Mouse (Mus musculus) hindbrain, embryonic 12.5 days (tissue): ENCODE data around the gene Sept9. TPM values are rescaled to one million over a fixed set of nuclear protein-coding genes. Genes with fewer than 3 reads are reported as not detected.

Experiments used
- ATAC-seq: fragments of 200-750 bp; cut with Nextera tagmentation; 2 replicates; pipeline ENCODE4 v1.8.0; 2017; ENCODE audit warnings: moderate TSS enrichment; ENCODE audit not compliant: low FRiP score
- H3K27ac ChIP-seq: fragments of 300-500 bp; sonication (generic); 2 replicates; pipeline ENCODE4 v1.5.1; 2016; ENCODE audit warnings: mild to moderate bottlenecking
- H3K27me3 ChIP-seq: fragments of 300-500 bp; sonication (generic); 2 replicates; pipeline ENCODE4 v1.6.1; 2016; ENCODE audit warnings: mild to moderate bottlenecking
- H3K36me3 ChIP-seq: fragments of 300-500 bp; sonication (generic); 2 replicates; pipeline ENCODE4 v1.6.1; 2016; ENCODE audit warnings: mild to moderate bottlenecking
- H3K4me1 ChIP-seq: fragments of 300-500 bp; sonication (generic); 2 replicates; pipeline ENCODE4 v1.6.1; 2016
- H3K4me2 ChIP-seq: fragments of 300-500 bp; sonication (generic); replicated peaks from 2 replicates; pipeline ENCODE4 v1.6.1; 2016; ENCODE audit warnings: mild to moderate bottlenecking
- H3K4me3 ChIP-seq: fragments of 300-500 bp; sonication (generic); 2 replicates; pipeline ENCODE4 v1.5.1; 2016; ENCODE audit warnings: mild to moderate bottlenecking
- H3K9ac ChIP-seq: fragments of 300-500 bp; sonication (generic); 2 replicates; pipeline ENCODE4 v1.6.1; 2016; ENCODE audit warnings: mild to moderate bottlenecking, moderate library complexity
- H3K9me3 ChIP-seq: fragments of 300-500 bp; sonication (generic); replicated peaks from 2 replicates; pipeline ENCODE4 v1.6.1; 2016; ENCODE audit warnings: mild to moderate bottlenecking
- WGBS: fragments of 180-500 bp; shearing (Covaris S2); methylation state at CpG from one replicate; pipeline ENCODE4 v1.1.7; 2016; 5-methylcytosine and 5-hydroxymethylcytosine counted together
- polyA plus RNA-seq: library from polyadenylated mRNA; unstranded; fragments of >200 nt; fragmentation: Nextera tagmentation; extraction: Ambion mirVana; gene quantifications from 2 replicates; pipeline ENCODE4 v1.2.1, GENCODE M21; 2016

The Sept9 gene
- polyA plus RNA-seq, 1 experiment from 2014 or later: 165 TPM

DNA sequence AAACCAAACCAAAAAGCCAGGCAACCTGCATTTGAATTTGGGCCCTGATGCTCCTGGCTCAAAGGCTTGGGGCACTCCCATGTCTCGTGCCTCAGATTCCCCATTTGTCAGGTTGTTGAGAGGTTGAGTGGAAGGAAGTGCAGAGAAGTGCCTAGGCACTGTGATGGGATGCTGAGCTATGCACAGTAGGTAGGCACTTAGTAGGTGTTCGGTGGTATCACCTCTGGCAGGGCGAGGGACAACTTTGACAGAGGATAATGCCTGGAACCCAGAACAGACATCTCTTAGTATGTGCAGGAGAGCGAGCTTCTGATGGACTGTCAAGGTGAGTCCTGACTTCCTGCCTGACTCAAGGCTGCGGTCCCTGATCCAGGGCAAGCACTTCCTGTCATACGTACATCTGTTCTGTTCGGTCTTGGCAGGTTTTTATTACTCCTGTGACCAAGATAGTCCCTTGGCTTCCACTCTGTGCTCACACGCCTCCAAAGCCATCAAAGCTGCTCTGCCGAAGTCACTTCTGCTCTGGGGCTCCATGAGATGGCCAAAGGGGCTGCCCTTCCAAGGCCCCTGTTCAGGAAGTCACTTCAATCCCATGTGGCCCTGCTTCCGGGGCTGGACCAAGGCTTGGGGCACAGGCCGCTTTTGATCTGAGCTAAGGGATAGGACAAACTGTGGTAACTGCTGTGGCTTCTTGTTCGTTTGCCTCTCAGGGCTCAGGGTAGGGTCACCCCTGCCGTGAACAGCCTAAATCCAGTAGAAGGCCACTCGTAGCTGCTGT, 107.0 kb downstream of the Sept9 start:
- Histone ChIP-seq H3K27ac (no peak overlapping the region), H3K4me1 (peaks cover 49% of the 10 kb centered on the region), H3K27me3 (no peaks in the 10 kb centered on the region), H3K9ac (no peak overlapping the region), H3K4me3 (no peak overlapping the region), H3K4me2 (no peak overlapping the region), H3K36me3 (no peaks in the 10 kb centered on the region), H3K9me3 (no peaks in the 10 kb centered on the region)
- no peak for ATAC-seq
- WGBS: 71% methylated on average over 14 of the region's 14 CpGs

DNA sequence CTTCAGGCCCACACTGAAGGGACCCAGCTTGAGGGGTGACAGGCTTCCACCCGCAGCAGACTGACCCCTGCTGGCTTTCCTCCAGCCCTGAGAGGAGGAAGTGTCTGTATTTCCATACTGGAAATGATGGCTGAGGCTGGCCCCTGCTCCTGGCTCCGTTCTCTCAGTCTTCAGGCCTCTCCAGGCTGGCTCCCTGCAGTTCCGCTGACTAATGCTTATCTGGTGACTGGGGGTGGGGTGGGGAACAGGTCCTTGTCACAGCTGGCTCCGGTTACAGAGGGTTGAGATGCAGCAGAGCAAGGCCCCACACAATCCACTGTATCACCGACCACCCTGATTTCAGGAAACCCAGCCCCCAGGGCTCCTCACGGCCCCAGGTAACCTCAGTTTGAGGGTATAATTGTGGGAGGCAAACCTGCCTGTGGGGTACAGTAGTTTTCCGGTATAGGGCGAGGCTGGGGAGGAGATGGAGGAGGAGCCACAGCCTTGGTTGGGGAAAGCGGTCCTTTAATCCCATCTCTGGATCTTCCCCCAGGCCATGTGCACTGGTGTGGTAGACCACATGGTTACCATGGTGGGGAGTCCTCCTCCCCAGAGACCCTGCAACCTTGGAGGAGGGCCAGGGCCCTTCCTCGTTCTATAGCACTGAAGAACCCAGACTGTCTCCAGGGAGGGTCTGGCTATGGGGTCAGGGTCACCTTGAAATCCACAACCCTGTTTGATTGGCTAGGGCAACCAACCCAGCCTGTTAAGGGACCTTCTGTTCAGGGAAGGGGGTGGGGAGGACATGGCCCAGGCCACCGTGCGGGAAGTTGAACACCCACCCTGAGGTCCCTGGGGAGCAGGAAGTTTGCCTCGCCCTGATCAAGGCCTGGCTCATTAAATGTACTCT, 108.7 kb downstream of the Sept9 start:
- WGBS: 39% methylated on average over 13 of the region's 13 CpGs
- Histone ChIP-seq H3K36me3 (no peaks in the 10 kb centered on the region), H3K27ac (peak overlapping the region; percentile 58), H3K27me3 (no peaks in the 10 kb centered on the region), H3K4me3 (no peak overlapping the region), H3K4me2 (peak overlapping the region; percentile 2; the same call in 1 of the 2 replicates), H3K9ac (peak overlapping the region; percentile 32; the same call in 1 of the 2 replicates), H3K9me3 (no peaks in the 10 kb centered on the region), H3K4me1 (peaks cover 65% of the 10 kb centered on the region)
- ATAC-seq: peak; percentile 24; the same call in 1 of the 2 replicates

- 64% methylated on average over 16 of the region's 17 CpGs for WGBS
- Histone ChIP-seq H3K27me3 (no peaks in the 10 kb centered on the region), H3K4me2 (no peak overlapping the region), H3K27ac (peak overlapping the region; percentile 48; the same call in 1 of the 2 replicates), H3K9me3 (no peaks in the 10 kb centered on the region), H3K36me3 (no peaks in the 10 kb centered on the region), H3K9ac (no peak overlapping the region), H3K4me3 (no peak overlapping the region), H3K4me1 (peaks cover 71% of the 10 kb centered on the region)
- no peak; the same call in 1 of the 2 replicates for ATAC-seq
Observed at GRCm38 (mm10) chr11:117309108-117309917, 109.9 kb downstream of the Sept9 start.

GRCm38 (mm10) chr11:117309918-117310287, 110.4 kb downstream of the Sept9 start:
- no peak for ATAC-seq
- WGBS: 77% methylated on average over 3 of the region's 3 CpGs
- Histone ChIP-seq H3K36me3 (no peaks in the 10 kb centered on the region), H3K9ac (no peak overlapping the region), H3K4me2 (no peak overlapping the region), H3K4me3 (no peak overlapping the region), H3K27ac (0 out of 2 replicates have a peak overlapping the region, but pooled peaks have one; percentile 1), H3K9me3 (no peaks in the 10 kb centered on the region), H3K4me1 (peaks cover 77% of the 10 kb centered on the region), H3K27me3 (no peaks in the 10 kb centered on the region)

GRCm38 (mm10) chr11:117310341-117311107, 111.1 kb downstream of the Sept9 start:
- 0 out of 2 replicates have a peak overlapping the region, but pooled peaks have one; percentile 1 for H3K27ac ChIP-seq
- ATAC-seq: no peak
- WGBS: 86% methylated on average over 12 of the region's 12 CpGs
- no peaks in the 10 kb centered on the region for H3K27me3 ChIP-seq
- no peak overlapping the region for H3K4me3 ChIP-seq
- H3K9me3 ChIP-seq: no peaks in the 10 kb centered on the region
- no peak overlapping the region for H3K9ac ChIP-seq
- peaks cover 82% of the 10 kb centered on the region for H3K4me1 ChIP-seq
- no peaks in the 10 kb centered on the region for H3K36me3 ChIP-seq
- no peak overlapping the region for H3K4me2 ChIP-seq

DNA sequence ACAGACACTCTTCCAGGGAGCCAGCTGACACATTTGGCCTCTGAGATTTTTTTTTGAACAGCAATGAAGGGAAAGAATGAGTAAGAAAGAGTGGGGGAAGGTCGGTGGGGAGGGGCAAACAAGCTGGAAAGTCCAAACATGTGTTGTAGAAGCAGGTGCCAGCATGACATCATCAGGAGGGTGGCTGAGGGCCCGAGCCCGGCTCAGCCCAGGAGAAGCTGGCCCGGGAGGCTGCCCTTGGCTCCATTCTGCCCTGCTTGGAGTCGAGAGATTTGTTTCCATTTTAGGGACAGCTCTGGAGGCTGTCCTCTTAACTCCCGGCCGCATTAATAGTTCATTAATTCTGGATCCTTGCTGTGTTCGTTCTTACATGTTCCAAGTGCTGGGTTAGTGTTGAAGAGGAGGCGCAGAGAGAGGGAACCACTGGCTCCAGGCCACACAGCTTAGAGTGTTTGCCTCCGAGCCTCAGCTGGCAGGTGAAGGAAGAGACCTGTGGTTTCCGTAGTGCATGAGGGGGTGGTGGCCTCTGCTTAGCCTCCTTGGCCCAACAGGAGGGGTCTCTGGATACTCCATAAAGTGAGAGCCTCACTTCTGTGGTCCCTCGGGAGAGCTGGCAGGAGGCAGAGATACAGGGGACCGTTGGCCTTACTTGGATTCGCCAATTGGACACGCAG, 111.8 kb downstream of the Sept9 start:
- no peak overlapping the region for H3K4me3 ChIP-seq
- no peak overlapping the region for H3K9ac ChIP-seq
- H3K36me3 ChIP-seq: no peaks in the 10 kb centered on the region
- no peak overlapping the region for H3K4me2 ChIP-seq
- ATAC-seq: no peak
- WGBS: 73% methylated on average over 15 of the region's 15 CpGs
- no peaks in the 10 kb centered on the region for H3K27me3 ChIP-seq
- H3K27ac ChIP-seq: no peak overlapping the region
- peaks cover 83% of the 10 kb centered on the region for H3K4me1 ChIP-seq
- H3K9me3 ChIP-seq: no peaks in the 10 kb centered on the region

DNA sequence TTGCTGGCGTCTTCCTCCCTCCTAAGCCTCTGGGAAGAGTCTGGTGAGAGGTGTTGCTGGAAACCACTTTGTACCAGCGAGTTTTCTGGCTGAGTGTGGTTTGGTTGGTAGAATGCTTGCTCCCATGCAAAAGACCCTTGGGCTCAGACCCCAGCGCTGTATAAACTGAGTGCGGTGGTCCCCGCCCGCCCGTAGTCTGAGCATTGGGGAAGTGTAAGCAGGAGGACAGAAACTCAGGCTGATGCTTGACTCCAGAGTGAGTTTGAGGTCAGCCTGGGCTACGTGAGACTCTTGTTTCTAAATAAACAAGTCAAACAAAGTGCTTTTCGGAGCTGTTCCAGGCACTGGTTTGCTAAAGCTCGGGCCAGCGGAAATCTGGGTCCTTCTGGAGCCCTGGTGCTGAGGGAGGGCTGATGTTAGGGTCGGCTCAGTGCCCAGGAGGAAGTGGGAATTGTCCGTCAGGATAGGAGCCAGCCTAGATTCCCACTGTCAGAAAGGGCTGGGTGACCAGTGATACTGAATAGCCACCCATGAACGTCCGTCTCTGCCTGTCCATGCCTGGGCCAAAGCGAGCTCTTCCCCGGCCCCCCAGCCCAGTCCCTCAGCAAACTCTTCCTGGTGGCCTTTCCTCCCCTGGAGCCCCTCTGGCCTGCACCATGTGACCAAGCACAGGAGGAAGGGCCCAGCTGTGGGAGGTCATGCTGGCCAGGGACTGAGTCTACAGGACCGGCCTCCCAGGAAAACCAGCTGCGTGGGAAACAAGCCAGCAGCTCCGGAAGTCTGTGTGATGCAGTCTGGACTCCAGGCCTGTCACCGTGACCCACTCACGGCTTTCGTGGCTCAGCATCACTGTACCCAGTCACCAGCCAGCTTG, 112.8 kb downstream of the Sept9 start:
- H3K36me3 ChIP-seq: no peaks in the 10 kb centered on the region
- H3K9me3 ChIP-seq: no peaks in the 10 kb centered on the region
- 0 out of 2 replicates have a peak overlapping the region, but pooled peaks have one; percentile 6 for H3K4me2 ChIP-seq
- H3K27me3 ChIP-seq: no peaks in the 10 kb centered on the region
- WGBS: 61% methylated on average over 23 of the region's 23 CpGs
- peaks cover 87% of the 10 kb centered on the region for H3K4me1 ChIP-seq
- no peak overlapping the region for H3K4me3 ChIP-seq
- H3K27ac ChIP-seq: peak overlapping the region; percentile 52; the same call in 1 of the 2 replicates
- H3K9ac ChIP-seq: peak overlapping the region; percentile 4; the same call in 1 of the 2 replicates
- no peak for ATAC-seq

DNA sequence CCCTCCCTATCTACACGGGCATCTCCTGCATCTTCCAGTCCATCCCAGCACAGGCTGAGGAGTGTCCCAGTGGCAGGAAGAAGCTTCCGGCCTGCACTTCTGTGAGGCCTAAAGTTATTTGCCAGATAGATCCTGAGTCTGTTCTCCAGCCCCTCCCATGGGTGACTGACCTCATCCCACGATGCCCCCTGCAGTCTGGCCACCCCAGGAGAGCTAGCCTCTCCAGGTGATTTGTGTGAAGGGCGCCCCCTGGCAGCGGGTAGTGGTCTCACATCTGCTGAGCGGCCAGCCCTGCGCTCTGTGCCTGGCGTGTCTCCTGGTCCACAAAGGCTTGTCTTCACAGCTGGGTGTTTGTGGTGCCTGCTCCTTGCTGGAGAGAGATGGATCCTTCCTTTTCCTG, 113.5 kb downstream of the Sept9 start:
- H3K4me2 ChIP-seq: 0 out of 2 replicates have a peak overlapping the region, but pooled peaks have one; percentile 6
- no peak overlapping the region; the same call in 1 of the 2 replicates for H3K9ac ChIP-seq
- no peaks in the 10 kb centered on the region for H3K27me3 ChIP-seq
- H3K4me3 ChIP-seq: no peak overlapping the region
- H3K36me3 ChIP-seq: no peaks in the 10 kb centered on the region
- H3K27ac ChIP-seq: peak overlapping the region; percentile 52; the same call in 1 of the 2 replicates
- H3K4me1 ChIP-seq: peaks cover 87% of the 10 kb centered on the region
- H3K9me3 ChIP-seq: no peaks in the 10 kb centered on the region
- no peak for ATAC-seq
- WGBS: 43% methylated on average over 8 of the region's 8 CpGs

- Histone ChIP-seq H3K36me3 (no peaks in the 10 kb centered on the region), H3K27ac (0 out of 2 replicates have a peak overlapping the region, but pooled peaks have one; percentile 12), H3K4me2 (no peak overlapping the region), H3K4me1 (peaks cover 87% of the 10 kb centered on the region), H3K27me3 (no peaks in the 10 kb centered on the region), H3K9me3 (no peaks in the 10 kb centered on the region), H3K9ac (no peak overlapping the region), H3K4me3 (no peak overlapping the region)
- 88% methylated on average over 7 of the region's 7 CpGs for WGBS
- ATAC-seq: no peak
Observed at GRCm38 (mm10) chr11:117313446-117313845, 114.0 kb downstream of the Sept9 start.

DNA sequence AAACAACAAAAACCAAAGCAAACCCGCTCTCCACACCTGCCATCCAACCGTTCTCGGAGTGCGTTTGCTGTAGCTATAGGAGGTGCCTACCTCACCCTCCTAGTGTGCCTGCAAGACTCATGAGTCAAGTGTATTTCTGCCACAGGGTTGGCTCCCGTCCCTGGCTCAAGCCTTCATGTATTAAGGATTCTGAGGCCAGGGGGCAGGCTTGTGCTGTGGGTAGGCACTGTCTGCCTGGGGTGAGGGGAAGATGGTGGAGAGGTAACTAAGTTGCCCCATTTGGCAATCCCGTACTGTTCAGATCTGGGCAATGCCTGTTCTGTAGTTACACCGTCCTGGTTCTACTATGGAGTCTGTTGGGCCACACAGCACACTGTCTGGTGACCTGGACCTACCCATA, 114.6 kb downstream of the Sept9 start:
- WGBS: 89% methylated on average over 7 of the region's 7 CpGs
- no peaks in the 10 kb centered on the region for H3K36me3 ChIP-seq
- H3K27ac ChIP-seq: no peak overlapping the region
- no peaks in the 10 kb centered on the region for H3K27me3 ChIP-seq
- H3K4me3 ChIP-seq: no peak overlapping the region
- H3K4me1 ChIP-seq: peaks cover 87% of the 10 kb centered on the region
- H3K4me2 ChIP-seq: no peak overlapping the region
- H3K9ac ChIP-seq: no peak overlapping the region
- no peaks in the 10 kb centered on the region for H3K9me3 ChIP-seq
- ATAC-seq: no peak
